Mouse (Mus musculus) thymus, postnatal 10 days (tissue): ENCODE measurements around the gene Tubg2.
A peak's percentile ranks its signal among the peaks of the same experiment; 100 is the strongest.
"Not testable (repeated sequence)": the region's sequence is repeated elsewhere in the genome, so short reads cannot be mapped to it uniquely, and the experiment has no call there.

Source experiments
- DNase-seq, 2 experiments: peaks; one replicate each; pipeline ENCODE4 v3.0.0; 2021; ENCODE audit warnings: low spot score in 2 of 2

The Tubg2 gene

DNA sequence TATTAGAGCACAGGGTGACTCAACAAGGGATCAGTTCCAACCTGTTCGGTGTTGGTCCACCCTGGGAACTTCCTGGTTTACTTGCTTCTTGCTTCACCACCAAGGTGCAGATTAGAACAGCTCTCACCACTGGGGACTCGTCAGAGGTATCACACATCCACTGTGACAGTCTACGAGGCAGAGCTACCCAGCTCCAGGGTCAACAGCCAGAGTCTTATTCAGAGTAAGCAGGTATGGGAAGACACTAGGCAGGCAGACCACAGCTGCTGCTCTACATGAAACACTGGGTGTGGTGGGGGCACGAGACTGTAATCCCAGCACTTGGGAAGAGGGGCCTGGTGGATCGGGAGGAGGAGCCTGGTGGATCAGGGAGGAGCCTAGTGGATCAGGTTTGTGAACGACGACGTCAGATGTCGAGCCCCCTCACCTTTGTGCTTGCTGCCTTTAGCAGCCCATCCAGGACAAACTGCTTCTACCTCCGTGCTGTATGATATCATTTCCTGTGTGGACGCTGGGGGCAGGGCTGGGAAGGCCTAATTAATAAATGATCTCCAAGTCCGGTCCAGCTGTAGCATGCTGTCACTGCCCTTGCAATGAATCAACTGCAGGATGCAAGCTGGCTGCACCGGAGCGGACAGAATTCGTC is 17.0 kb upstream of the Tubg2 start:
- DNase-seq, result no peak

DNA sequence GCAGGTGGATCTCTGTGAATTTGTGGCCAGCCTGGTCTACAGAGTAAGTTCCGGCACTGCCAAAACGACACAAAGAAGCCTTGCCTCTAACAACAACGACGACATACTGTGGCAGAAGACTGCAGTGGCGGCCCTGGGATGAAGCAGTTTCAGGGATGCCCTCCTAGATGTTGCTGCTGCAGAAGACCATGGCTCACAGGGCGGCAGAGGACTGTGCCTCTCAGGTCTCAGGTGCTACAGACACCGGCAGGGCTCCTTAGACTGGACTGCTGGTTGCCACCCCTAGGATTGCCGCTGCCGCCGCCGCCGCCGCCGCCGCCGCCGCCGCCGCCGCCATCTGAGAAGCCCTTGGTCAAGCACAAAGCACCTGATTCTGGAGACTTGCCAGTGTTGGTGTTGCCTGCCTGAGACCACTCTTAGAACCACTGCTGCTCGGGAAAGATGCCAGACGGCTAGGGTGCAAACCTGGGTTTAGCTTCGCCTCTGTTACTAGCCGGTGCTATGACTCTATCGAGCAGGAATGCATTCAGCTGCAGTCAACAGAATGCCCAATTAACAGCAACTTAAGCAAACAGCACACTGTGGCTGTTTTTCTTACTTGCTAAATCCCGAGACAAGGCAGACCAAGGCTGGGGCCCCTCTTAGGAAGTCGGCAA is 15.4 kb upstream of the Tubg2 start:
- DNase-seq, result no peak

DNA sequence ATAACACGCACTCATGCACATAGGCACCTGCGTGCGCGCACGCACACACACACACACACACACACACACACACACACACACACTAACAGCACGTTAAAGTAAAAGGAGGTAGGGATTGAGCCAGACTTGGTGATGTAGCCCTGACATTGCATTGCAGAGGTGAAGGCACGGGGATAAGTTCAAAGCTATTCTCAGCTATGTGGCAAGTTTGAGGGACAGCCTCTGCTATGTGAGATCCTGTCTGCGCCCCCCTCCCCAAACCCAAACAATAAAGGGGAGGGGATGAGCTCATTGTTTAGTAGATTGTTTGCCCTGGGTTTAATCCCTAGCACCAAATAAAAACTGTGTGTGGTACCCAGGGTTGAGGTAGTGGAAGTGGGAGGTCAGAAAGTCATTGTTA is 14.6 kb upstream of the Tubg2 start:
- no peak for DNase-seq

DNA sequence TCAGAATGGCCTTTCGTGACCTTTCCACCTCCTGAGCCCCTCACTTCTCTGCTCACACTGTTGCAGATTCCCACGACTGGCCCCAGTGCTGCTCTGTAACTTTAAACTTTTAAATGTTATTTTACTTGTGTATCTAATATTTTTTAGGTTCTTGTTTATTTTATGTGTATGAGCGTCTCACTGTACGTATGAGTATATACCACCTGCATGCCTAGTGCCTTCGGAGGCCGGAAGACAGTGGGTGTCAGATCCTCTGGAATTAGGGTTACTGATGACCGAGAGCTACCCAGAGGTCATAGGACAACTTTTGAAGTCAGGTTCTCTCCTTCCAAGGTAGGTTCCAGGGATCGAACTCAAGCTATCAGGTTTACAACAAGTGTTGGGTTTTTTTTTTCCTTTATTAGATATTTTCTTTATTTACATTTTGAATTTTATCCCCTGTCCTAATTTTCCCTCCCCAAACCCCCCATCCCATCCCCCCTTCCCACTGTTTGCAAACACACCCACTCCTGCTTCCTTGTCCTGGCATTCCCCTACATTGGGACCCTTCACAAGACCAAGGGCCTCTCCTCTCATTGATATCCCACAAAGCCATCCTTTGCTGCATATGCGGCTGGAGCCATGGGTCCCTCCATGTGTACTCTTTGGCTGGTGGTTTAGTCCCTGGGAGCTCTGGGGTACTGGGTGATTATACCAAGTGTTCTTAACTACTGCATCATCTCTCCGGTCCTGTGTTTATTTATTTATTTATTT is 13.3 kb upstream of the Tubg2 start:
- DNase-seq, result no peak

DNA sequence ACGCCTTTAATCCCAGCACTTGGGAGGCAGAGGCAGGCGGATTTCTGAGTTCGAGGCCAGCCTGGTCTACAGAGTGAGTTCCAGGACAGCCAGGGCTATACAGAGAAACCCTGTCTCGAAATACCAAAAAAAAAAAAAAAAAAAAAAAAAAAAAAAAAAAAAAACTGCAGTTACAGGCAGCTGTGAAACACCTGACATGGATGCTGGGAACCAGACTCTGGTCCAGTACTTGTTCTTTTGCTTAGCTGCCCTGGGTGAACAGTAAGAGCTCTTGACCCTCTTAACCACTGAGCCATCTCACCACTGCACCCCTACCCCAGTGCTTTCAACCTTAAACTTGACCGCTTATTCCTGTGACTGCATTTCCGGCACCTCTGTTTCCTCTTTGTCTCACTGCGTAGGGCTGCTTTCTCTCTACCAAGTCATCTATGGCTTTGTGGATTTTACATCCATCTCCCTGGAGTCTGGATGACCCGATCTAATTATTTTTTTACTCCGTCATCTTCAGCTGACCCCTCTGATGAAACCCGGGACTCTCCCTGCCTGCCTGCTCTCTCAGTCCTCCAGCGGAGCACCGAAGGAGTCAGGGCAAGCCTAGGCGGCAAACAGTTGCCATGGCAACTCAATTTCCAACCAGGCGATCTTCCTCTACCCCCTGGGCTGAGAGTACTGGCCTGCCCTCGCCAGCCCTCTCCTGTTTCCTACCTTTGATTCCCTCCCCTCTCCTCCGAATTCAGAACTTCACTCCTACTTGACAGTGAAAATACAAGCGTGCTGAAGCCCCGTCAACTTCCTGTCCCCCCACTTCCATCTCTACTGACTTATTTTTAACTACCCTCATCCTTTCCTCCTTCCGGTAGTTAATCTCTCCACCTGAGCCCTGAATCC is 12.1 kb upstream of the Tubg2 start:
- DNase-seq, result peak; percentile 44 to 51

DNA sequence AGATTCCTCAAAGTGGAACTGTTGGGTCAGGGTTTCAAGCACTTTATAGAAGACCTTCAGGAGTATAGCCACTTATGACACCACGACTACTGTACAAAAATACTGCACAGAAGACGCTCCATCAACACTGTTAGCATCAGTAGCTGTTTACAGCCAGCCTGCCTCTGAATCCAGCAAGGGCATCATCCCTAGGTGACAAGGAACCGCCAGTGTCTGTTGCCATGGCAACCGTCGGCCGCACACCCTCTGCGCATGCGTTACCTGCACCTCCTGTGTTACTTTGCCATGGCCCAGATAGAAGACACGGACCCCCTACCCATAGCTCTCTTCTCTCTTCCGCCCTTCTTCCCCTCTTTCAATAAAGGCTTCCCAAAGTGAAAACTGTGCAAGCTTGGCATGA is 9.3 kb upstream of the Tubg2 start:
- no peak for DNase-seq

DNA sequence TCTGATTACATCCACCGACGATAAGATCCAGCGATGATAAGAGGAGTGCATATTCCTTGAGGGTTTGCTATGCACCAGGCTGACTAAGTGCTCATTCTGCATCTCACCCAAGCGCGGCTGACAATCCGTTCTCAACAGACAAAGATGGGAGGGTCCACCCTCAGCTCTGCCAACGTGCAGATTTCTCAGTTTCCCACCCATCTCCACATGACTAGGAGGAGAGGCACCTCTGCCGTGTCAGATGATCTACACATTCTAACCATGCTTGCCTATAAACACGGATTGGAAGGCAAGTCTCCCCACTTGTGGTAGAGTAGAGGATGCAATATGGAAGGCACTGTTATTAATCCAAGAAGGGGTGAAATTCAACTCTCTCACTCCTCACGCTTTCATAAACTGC is 7.0 kb upstream of the Tubg2 start:
- DNase-seq, result no peak

DNA sequence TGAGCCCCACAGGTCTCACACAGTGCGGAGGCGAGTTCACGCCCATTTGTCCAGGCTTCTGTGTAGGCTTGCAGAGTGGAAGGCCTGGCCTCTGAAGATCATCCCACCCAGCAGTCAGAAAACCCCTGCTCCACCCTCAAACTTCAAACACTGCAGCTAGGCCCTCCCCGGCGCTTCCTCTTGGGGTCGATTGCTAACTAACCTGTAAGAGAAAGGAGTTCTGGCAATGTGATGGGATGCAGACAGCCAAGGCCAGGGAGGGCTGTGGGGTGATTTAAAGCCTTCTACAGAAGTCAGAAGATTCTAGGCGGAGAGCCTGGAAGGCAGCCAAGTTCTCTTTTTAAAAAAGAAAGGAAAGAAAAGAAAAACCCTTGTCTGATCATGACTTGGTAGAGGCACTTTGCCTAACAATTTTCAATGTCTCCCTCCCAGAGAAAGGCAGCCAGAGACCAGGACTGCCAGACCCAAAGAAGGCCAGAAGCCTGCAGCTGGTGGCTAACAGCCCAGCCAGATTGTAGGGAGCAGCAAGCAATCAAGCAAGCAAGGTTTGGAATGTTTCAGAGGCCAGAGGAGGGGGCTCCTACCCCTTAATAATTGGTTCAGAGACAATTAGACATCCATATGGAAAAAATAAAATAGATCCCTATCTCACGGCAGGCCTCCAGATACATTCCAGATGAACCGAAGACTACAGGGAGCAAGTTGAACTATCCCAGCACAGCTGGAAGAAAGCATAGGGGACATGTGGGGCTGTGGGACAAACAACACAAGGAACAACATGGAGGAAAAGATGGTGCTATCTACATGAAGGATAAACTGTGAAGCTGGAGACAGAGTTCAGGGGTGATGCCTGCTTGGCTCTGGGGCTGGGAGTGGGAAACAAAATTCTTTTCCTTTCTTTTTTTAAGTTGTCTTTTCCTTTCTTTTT is 6.3 kb upstream of the Tubg2 start:
- DNase-seq, result no peak

DNA sequence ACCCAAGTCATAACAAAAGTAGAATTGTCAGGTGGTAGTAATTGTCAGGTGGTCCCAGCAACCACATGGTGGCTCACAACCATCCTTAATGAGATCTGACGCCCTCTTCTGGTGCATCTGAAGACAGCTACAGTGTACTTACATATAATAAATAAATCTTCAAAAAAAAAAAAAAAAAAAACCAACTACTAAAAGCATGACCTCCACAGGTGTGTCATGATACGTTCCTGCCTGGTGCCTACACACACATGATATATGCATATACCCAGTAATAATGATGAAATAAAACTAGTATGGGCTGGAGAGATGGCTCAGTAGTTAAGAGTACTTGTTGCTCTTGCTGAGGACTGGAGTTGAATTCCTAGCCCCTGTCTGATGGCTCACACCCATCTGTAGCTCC is 4.6 kb upstream of the Tubg2 start:
- DNase-seq, result no peak

DNA sequence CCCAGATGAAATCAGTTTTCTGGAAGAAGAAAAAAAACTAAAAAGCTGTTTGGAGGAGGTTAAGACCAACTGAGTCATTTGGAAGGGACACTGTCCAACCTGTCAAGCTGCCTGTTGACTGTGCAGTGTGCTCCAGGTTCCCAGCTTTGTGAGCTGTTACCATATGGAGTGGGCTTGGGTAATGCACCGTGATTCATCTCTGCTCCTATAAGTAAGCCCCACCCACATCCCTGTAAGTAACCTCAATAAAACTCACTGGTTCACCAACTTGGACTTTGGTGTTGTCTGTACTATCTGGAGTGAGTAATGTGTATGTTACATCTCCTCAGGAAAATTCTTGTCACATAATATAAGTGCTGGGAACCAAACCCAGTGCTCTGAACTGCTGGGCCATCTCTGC is 2.9 kb upstream of the Tubg2 start:
- DNase-seq, result no peak

DNA sequence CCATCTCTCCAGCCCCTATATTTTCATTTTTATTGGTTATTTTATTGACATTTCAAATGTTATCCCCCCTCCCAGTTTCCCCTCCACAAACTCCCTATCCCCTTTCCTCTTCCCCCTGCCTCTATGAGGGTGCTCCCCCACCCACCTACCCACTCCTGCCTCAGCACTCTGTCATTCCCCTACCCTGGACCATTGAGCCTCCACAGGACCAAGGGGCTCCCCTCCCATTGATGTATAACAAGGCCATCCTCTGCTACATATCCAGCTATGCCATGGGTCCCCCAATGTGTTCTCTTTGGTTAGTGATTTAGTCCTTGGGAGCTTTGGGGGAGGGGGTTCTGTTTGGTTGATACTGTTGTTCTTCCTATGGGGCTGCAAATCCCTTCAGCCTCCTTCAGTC is 1.1 kb upstream of the Tubg2 start:
- DNase-seq, result no peak

DNA sequence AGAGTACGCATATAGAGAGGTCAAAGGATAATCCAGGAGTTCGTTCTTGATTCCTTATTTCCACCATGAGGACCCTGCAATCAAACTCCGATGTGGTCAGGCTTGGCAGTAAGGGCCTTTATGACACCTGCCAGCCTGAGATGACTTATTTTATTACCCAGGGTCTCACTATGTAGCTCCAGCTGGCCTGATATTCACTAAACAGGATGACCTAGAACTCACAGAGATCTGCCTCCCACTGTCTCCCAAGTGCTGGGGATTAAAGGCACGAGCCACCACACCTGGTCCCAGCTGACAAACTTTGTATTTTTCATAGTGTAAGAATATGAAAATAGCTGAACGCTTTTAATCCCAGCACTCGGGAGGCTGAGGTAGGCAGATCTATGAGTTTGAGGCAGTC is 556 bp upstream of the Tubg2 start:
- no peak for DNase-seq

DNA sequence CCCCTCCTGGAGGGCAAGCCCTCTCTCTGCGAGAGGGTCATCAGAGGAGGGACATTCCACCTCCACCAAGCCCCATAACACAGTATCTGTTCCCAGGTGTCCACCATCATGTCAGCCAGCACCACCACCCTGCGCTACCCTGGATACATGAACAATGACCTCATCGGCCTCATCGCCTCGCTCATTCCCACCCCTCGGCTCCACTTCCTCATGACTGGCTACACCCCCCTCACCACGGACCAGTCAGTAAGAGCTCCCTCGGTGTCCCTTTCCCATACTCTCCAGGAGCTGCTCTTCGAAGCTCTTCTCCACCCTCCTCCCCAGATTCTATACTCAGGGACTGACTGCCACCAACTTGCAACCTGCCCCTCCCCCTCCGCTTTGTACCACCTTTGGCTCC is 4.4 kb downstream of the Tubg2 start:
- DNase-seq, result not testable (repeated sequence)

DNA sequence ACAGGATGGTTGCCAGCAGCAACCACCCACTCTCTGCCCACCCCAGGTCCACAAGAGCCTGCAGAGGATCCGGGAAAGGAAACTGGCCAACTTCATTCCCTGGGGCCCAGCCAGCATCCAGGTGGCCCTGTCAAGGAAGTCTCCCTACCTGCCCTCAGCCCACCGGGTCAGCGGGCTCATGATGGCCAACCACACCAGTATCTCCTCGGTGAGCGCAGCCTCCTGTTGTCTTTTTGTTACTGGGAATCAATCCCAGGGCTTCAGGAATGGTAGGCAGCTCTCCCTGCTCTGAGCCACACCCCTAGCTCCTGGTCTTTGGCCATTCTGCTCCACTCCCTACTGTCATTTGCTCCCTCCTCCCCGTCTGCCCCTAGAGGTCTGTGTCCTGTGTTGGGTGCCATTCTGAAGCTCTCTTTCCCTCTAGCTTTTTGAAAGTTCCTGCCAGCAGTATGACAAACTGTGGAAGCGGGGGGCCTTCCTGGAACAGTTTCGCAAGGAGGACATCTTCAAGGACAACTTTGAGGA is 5.3 kb downstream of the Tubg2 start:
- not testable (repeated sequence) for DNase-seq

DNA sequence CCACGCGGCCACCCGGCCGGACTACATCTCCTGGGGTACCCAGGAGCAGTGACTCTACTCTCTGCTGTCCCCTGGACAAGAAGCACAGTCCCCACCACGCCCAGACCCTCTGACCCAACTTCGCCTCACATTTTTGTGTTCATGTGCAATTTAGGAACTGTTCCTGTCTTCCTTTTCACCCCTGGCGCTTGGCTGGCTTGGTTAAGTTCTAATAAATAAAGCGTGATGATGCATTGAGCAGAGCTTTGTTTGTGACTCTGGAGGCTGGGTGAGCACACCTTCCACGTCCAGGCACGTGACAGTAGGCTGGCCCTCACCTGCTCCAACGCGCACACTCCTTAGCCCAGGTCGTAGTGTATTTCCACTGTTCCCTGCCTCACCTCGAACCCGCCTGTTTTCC is 5.8 kb downstream of the Tubg2 start:
- DNase-seq, result no peak

DNA sequence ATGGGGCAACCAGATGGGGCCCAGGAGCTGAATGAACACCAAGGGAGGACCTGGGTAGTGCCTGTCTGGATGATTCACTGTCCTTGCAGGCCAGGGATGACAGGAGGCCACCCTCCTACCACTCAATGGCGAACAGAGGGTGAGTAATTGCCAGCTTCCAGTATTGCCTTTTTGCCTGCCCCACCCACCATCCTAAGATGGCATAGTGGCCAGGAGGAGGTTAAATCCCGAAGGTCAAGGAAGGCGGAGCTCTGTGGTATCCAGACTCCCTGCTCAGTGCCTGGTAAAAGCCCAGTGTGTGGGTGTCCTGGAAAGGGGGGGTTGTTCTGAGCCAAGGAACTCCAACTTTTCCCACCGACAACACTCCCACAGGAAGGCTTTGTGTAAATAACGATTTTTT is 6.6 kb downstream of the Tubg2 start:
- no peak for DNase-seq

DNA sequence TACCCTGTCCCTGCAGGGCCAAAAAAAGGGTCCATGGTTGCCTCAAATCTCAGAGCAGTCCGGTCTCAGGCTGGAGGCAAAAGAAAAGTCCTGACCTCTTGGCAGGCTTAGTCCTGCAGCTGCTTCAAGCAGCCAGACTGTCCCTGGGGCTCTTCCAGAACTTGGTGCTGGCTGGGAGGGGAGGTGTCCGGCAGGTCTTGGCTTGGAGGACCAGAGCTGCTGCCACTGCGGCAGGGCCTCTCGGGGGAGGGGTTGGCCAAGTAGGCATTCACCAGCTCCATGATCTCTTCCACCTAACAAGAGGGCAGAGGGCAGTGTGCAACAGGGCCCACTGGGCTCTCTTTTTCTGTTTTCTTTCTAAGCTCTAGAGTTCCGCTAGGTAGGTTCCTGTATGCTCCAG is 7.1 kb downstream of the Tubg2 start:
- DNase-seq, result no peak

DNA sequence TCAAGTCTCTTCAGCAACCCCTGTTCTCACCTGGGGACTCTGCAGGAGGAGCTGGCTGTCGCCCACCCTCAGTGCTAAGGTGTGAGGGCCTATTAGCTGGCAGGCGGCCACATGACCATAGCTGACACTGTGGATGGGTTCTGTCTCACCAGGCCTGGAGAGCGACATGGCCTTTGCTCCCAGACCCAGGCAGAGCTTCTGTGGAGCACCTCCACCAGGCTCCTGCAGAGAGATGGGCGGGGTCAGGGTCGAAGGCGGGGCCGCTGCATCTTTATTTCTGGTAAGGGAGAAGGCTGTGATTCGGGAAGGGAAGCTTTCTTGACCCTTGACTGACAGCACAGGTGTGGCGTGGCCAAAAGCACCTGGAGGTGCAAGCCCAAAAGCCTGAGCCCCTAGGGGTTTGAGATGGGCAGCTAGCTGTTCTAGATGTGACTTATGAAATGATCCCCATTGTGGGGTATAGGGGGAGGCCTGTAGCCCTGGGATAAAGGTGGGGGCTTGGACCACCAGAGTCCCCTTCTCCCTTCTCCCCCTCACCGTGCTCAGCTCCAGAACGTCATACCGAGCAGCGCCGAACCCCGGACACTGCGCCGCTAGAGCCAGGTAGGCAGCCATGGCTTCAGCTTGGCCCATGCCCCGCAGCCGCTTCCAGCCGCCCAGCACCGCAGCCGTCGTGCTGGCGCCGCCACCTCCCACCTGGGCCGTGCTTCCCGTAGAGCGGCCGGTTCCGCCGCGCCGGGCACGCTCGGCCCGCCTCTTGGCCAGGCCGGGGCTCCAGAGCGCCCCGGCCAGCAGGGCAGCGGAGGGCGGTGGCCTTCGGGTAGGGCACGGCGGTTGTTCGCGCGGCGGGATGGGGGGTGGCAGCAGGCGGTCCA is 8.0 kb downstream of the Tubg2 start:
- no peak for DNase-seq

DNA sequence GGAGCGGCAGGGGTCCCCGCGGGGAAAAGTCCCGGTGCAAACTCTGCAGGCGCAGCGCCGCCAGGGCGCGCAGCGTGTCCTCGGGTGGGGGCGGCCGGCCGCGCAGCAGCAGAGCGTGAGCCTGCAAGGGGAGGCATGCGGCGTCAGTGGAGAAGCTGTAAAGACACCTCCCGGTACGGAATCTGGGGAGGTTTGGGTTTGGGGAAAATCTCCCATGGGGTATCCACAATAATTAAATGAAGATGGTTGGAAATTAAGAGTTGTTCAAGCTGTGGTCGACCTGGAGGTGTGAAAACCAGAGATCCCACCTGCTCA is 8.6 kb downstream of the Tubg2 start:
- DNase-seq, result peak in 1 of 2 experiments; percentile 33
